Mouse (Mus musculus) CD4-positive helper T cell, adult 2 months (primary cell): ENCODE data around the gene Gm7138.
"Not testable (repeated sequence)": the region's sequence is repeated elsewhere in the genome, so short reads cannot be mapped to it uniquely, and the experiment has no call there.

Experiments used
- DNase-seq: peaks from one replicate; pipeline ENCODE4 v3.0.0-alpha.2; 2012; ENCODE audit warnings: low read depth, missing footprints, low spot score

The Gm7138 gene

GRCm38 (mm10) chr10:77750686-77751085 is 26.1 kb downstream of the Gm7138 start:
- DNase-seq = not testable (repeated sequence)

GRCm38 (mm10) chr10:77741924-77742688 is 34.6 kb downstream of the Gm7138 start, which contains the start of gene Gm18596:
Gene Gm18596 (minus strand): TSS chr10:77742638.
- DNase-seq = not testable (repeated sequence)

- no peak for DNase-seq
These were observed 37.8 kb downstream of the Gm7138 start for GRCm38 (mm10) chr10:77738929-77739328.

- no peak for DNase-seq
These were observed 40.8 kb downstream of the Gm7138 start for GRCm38 (mm10) chr10:77735928-77736327.

GRCm38 (mm10) chr10:77729241-77729640 is 47.5 kb downstream of the Gm7138 start:
- peak; percentile 8 for DNase-seq

- DNase-seq = no peak
These were observed 48.5 kb downstream of the Gm7138 start for GRCm38 (mm10) chr10:77728280-77728679.
